Mouse (Mus musculus) ES-E14 (cell line): ENCODE results near the gene Timp1.

Experiments used
- CHD2 ChIP-seq: IDR thresholded peaks from 2 replicates; pipeline ENCODE4 v1.6.1; 2014; ENCODE audit warnings: mild to moderate bottlenecking, low read depth, low read length, inconsistent platforms
- HCFC1 ChIP-seq: IDR thresholded peaks from 2 replicates; pipeline ENCODE4 v1.6.1; 2012; ENCODE audit warnings: low read length, inconsistent platforms, borderline replicate concordance; ENCODE audit not compliant: insufficient read depth
- MAFK ChIP-seq: IDR thresholded peaks from 2 replicates; pipeline ENCODE4 v1.6.1; 2014; ENCODE audit warnings: mild to moderate bottlenecking, low read depth, low read length, inconsistent platforms; ENCODE audit not compliant: insufficient read depth
- ZC3H11A ChIP-seq: IDR thresholded peaks from 2 replicates; pipeline ENCODE4 v1.6.1; 2012; ENCODE audit warnings: low read depth, mild to moderate bottlenecking, inconsistent platforms, low read length, borderline replicate concordance
- ZNF384 ChIP-seq: IDR thresholded peaks from 2 replicates; pipeline ENCODE4 v1.6.1; 2012; ENCODE audit warnings: low read depth, low read length, inconsistent platforms

DNA sequence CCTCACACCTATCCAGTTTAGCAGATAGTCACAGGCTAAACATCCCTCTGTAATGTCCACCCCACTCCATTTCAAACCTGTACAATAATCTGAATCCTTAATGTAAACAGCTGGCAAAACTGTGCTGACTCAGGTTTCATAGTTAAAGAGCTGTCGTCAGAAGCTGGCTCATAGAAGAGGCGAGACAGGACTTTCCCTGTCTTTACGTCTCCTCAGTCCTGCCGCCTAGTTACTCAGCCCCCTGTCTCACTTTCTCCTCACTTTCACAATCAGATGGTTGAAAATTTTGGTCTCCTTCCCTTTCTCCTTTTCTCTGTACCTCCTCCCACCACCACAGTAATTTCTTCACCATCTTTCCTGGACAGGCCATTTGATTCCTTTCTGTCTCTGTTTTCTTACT, 1.9 kb upstream of the Timp1 start:
- TF ChIP-seq ZC3H11A (no peak), ZNF384 (no peak), HCFC1 (no peak), CHD2 (no peak), MAFK (no peak)
